In the genomic region with DNA sequence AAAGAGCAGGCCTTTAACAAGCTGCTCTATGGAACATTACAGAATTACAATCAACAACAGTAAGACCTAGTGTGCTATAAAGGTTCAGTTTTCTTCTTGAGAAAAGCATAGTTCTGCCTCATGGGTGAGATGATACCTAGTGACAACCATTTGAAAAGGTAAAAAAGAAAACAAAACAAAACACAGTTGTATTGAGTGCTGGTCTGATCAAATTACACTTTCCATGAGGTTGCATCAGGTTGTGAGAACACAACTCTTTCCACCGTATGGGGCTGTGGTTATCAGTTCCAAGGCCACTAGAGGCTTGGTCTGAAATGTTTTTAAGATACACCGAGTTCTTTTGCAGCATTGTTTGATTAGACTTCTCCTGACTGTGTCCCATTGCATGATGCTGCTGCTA, we compare ENCODE assay signal across 9 mouse cellular contexts. TPM values are rescaled to one million over a fixed set of nuclear protein-coding genes. Genes with fewer than 3 reads are reported as not detected.
A peak's percentile ranks its signal among the peaks of the same experiment; 100 is the strongest.
DNase-seq lines count a peak whose midpoint lies in the region; ATAC-seq and TF ChIP-seq lines count a peak whose summit lies in the region.
"Had no signal": no experiment of that assay in that cellular context is flagged by ENCODE, and none has a peak within 500 bp of the region (broad histone marks: within the 10 kb centered on the region; RNA-seq: fewer than 3 reads in every experiment).

No protein-coding gene starts in this region.

- TF ChIP-seq POLR2A in CH12.LX (IDR thresholded peaks at IDR 0.05; ENCODE audit: low read depth, low read length) = no peak

- peak overlapping the region; percentile 15; the same call in 1 of the 2 replicates for H3K4me2 ChIP-seq in CH12.LX (ENCODE audit: insufficient read depth, low read depth, poor library complexity, severe bottlenecking)
- peak overlapping the region; percentile 88 for H3K4me2 ChIP-seq in forebrain, embryonic 15.5 days (replicated peaks)
- peak overlapping the region; percentile 73 for H3K4me2 ChIP-seq in liver, embryonic 14.5 days (ENCODE audit: low read depth)

- no peaks in the 10 kb centered on the region for H3K27me3 ChIP-seq in CH12.LX (replicated peaks)
- no peaks in the 10 kb centered on the region for H3K27me3 ChIP-seq in forebrain, embryonic 15.5 days
- H3K27me3 ChIP-seq in liver, embryonic 14.5 days (ENCODE audit: control insufficient read depth, insufficient read depth, low read length) = no peaks in the 10 kb centered on the region

- 89% methylated on average over 2 of the region's 2 CpGs for WGBS in forebrain, embryonic 15.5 days
- WGBS in liver, embryonic 14.5 days (ENCODE audit: insufficient replicate concordance) = 18% methylated on average over 2 of the region's 2 CpGs

- peak; percentile 76 for DNase-seq in 416B (ENCODE audit: low read depth)
- peak; percentile 44 for DNase-seq in CH12.LX (ENCODE audit: extremely low read depth)
- DNase-seq in liver, embryonic 14.5 days (ENCODE audit: low read depth in 3 of 3, low spot score in 3 of 3) = no peak
- no peak for DNase-seq in gastrocnemius, postnatal 10 days
- DNase-seq in thymus, postnatal 36 days = no peak
- no peak for DNase-seq in thymus, postnatal 10 days (ENCODE audit: low spot score in 2 of 2)
- no peak for DNase-seq in kidney, postnatal 4 days
- DNase-seq: kidney, adult 8-10 months had no signal

- peak overlapping the region; percentile 85 for H3K27ac ChIP-seq in CH12.LX (ENCODE audit: insufficient read depth, low read depth)
- H3K27ac ChIP-seq in forebrain, embryonic 15.5 days (replicated peaks) = no peak overlapping the region
- H3K27ac ChIP-seq in liver, embryonic 14.5 days = no peak overlapping the region

- dilution Hi-C loops in CH12.LX (cut with MboI; ENCODE audit: extremely low pct_ligation_motif_present, extremely low pct_unique_long_range_greater_than_20kb, low sequenced_read_pairs) = no loop called here

- H3K9me3 ChIP-seq in CH12.LX (replicated peaks; ENCODE audit: low read length) = peaks cover 18% of the 10 kb centered on the region
- peaks cover 6% of the 10 kb centered on the region; the same call in 1 of the 2 replicates for H3K9me3 ChIP-seq in forebrain, embryonic 15.5 days
- H3K9me3 ChIP-seq in liver, embryonic 14.5 days (ENCODE audit: control insufficient read depth, low read length) = peaks cover 2% of the 10 kb centered on the region; the same call in 1 of the 2 replicates

- TF ChIP-seq EP300 in CH12.LX (IDR thresholded peaks at IDR 0.05; ENCODE audit: low read length) = no peak
- no peak for TF ChIP-seq EP300 in liver, embryonic 14.5 days (IDR thresholded peaks at IDR 0.05; ENCODE audit: low read depth)

- ATAC-seq in forebrain, embryonic 15.5 days (replicated peaks) = no peak
- ATAC-seq in liver, embryonic 14.5 days (ENCODE audit: insufficient read depth) = no peak

- in situ Hi-C loops in CH12.LX (cut with MboI; ENCODE audit: low pct_ligation_motif_present, low pct_unique_long_range_greater_than_20kb, low sequenced_read_pairs) = no loop called here

- peaks cover 32% of the 10 kb centered on the region for H3K79me2 ChIP-seq in CH12.LX (replicated peaks; ENCODE audit: control insufficient read depth, extremely low read depth, insufficient read depth, poor library complexity, severe bottlenecking)

- H3K4me3 ChIP-seq in CH12.LX (replicated peaks in 1 of 3; ENCODE audit: low read depth in 2 of 3, low read length in 2 of 3, poor library complexity in 1 of 3) = peak overlapping the region; percentile 54 to 100 (median 90)
- peak overlapping the region; percentile 58 for H3K4me3 ChIP-seq in forebrain, embryonic 15.5 days
- peak overlapping the region; percentile 13 to 64; a peak in 3 of 4 replicates for H3K4me3 ChIP-seq in liver, embryonic 14.5 days (ENCODE audit: insufficient read depth in 1 of 2, low read depth in 2 of 2, low read length in 2 of 2)

- H3K4me1 ChIP-seq in CH12.LX (ENCODE audit: control insufficient read depth in 1 of 2, insufficient read depth in 2 of 2) = peaks cover 0 to 12% of the 10 kb centered on the region in 2 experiments; a peak in 2 of 4 replicates
- H3K4me1 ChIP-seq in forebrain, embryonic 15.5 days = peaks cover 10% of the 10 kb centered on the region
- H3K4me1 ChIP-seq in liver, embryonic 14.5 days (replicated peaks; ENCODE audit: control insufficient read depth in 2 of 2, insufficient read depth in 2 of 2, low read length in 1 of 2) = peaks cover 0 to 4% of the 10 kb centered on the region in 2 experiments; a peak in 2 of 4 replicates

- peak overlapping the region; percentile 66 for H3K9ac ChIP-seq in CH12.LX (ENCODE audit: insufficient read depth, low read depth)
- no peak overlapping the region; the same call in 1 of the 2 replicates for H3K9ac ChIP-seq in forebrain, embryonic 15.5 days (replicated peaks)
- H3K9ac ChIP-seq in liver, embryonic 14.5 days (replicated peaks) = no peak overlapping the region

- no peak for TF ChIP-seq RAD21 in CH12.LX (IDR thresholded peaks at IDR 0.05; ENCODE audit: low read depth, low read length)

- no peak for TF ChIP-seq CTCF in CH12.LX (conservative IDR thresholded peaks at IDR 0.05 in 1 of 2, IDR thresholded peaks at IDR 0.05 in 1 of 2; ENCODE audit: low read depth in 2 of 2, low read length in 2 of 2)
- no peak for TF ChIP-seq CTCF in liver, embryonic 14.5 days (IDR thresholded peaks at IDR 0.05; ENCODE audit: low read depth)

- H3K36me3 ChIP-seq in CH12.LX (replicated peaks in 1 of 2; ENCODE audit: control insufficient read depth in 1 of 2, insufficient read depth in 1 of 2, low read length in 1 of 2) = peaks cover 22 to 27% of the 10 kb centered on the region in 2 experiments
- H3K36me3 ChIP-seq in forebrain, embryonic 15.5 days = peaks cover 15% of the 10 kb centered on the region
- peaks cover 3% of the 10 kb centered on the region for H3K36me3 ChIP-seq in liver, embryonic 14.5 days (replicated peaks; ENCODE audit: control insufficient read depth, insufficient read depth, low read depth)

TF ChIP-seq in CH12.LX, 34 proteins besides CTCF, POLR2A, EP300 and RAD21:
- TF ChIP-seq MYC (IDR thresholded peaks at IDR 0.05; ENCODE audit: low read depth, low read length) (0 out of 2 replicates have a peak, but pooled peaks have one; percentile 26), ZMIZ1 (IDR thresholded peaks at IDR 0.05; ENCODE audit: low read depth, low read length) (no peak), USF1 (IDR thresholded peaks at IDR 0.05; ENCODE audit: low read depth, low read length) (no peak), ETS1 (conservative IDR thresholded peaks at IDR 0.05; ENCODE audit: low read depth, low read length) (peak; percentile 20; the same call in 1 of the 2 replicates), TBP (conservative IDR thresholded peaks at IDR 0.05; ENCODE audit: low read depth, low read length) (no peak)

RNA-seq across cellular contexts. Expression of a gene that starts 30.1 kb away (rescaled TPM):
- 7.3 and 8.1 TPM in 2 replicates for total RNA-seq in CH12.LX (2012; rRNA removed)
- total RNA-seq in CH12.LX (2014; rRNA removed) = 22.5 and 25.6 TPM in 2 replicates
- 10.9 TPM in 2 replicates for polyA plus RNA-seq in CH12.LX (2012; ENCODE audit: insufficient read length, low read depth)
- 25.8 and 27.4 TPM in 2 replicates for polyA plus RNA-seq in forebrain, embryonic 15.5 days (2015; fragmentation: Nextera tagmentation; extraction: Ambion mirVana)
- polyA plus RNA-seq in liver, embryonic 14.5 days (2012; rRNA removed) = 2.8 and 3.1 TPM in 2 replicates
- 6.3 and 6.9 TPM in 2 replicates for polyA plus RNA-seq in liver, embryonic 14.5 days (2014; fragmentation: Nextera tagmentation; extraction: Ambion mirVana)
- 10 to 100 TPM; 19.3 to 23.3 TPM for total RNA-seq in gastrocnemius, postnatal 10 days (2021)

Comparison
In these comparisons a context has a peak if more than half of its experiments do, and no peak if none do; other contexts are left out.
1. DNase-seq: peak in 416B (single experiment) and CH12.LX (single experiment); none in liver, embryonic 14.5 days (0 of 3), gastrocnemius, postnatal 10 days (single experiment), thymus, postnatal 36 days (0 of 2), thymus, postnatal 10 days (0 of 2) and kidney, postnatal 4 days (0 of 2).
2. H3K4me2 ChIP-seq: peak in every context shown above with its lines; median percentile 88 in forebrain, embryonic 15.5 days; 73 in liver, embryonic 14.5 days; 15 in CH12.LX.
3. H3K4me3 ChIP-seq: peak in every context shown above with its lines; median percentile 90 in CH12.LX; 58 in forebrain, embryonic 15.5 days; 38 in liver, embryonic 14.5 days.